Mouse (Mus musculus) CD4-positive helper T cell, adult 2 months (primary cell): ENCODE measurements at regions not wholly inside any gene's neighbourhood (a gene's known extent, or its start where the extent isn't known, plus 50 kb on each side); places are given as distances from the start of the nearest gene placed in this dataset.

Experiments
- DNase-seq: peaks from one replicate; pipeline ENCODE4 v3.0.0-alpha.2; 2012; ENCODE audit warnings: low read depth, missing footprints, low spot score

GRCm38 (mm10) chr11:57432299-57432698, 86.1 kb downstream of the Fam114a2 start:
- DNase-seq = no peak

GRCm38 (mm10) chr11:57431886-57432285, 86.5 kb downstream of the Fam114a2 start:
- DNase-seq = no peak

GRCm38 (mm10) chr11:57426046-57426805, 92.2 kb downstream of the Fam114a2 start:
- peak; percentile 46 for DNase-seq

- no peak for DNase-seq
Measured at GRCm38 (mm10) chr11:57419416-57419815, 99.0 kb downstream of the Fam114a2 start.

GRCm38 (mm10) chr11:57416011-57416410, 102.4 kb downstream of the Fam114a2 start:
- DNase-seq = no peak

- no peak for DNase-seq
Measured at GRCm38 (mm10) chr11:57415167-57415566, 103.2 kb downstream of the Fam114a2 start.

GRCm38 (mm10) chr11:57414697-57415096, 103.7 kb downstream of the Fam114a2 start:
- DNase-seq = no peak

- no peak for DNase-seq
Measured at GRCm38 (mm10) chr11:57413271-57413670, 105.1 kb downstream of the Fam114a2 start.

GRCm38 (mm10) chr11:57412766-57413165, 105.7 kb downstream of the Fam114a2 start:
- DNase-seq = no peak

GRCm38 (mm10) chr11:57404172-57404571, 114.2 kb downstream of the Fam114a2 start:
- DNase-seq = no peak

GRCm38 (mm10) chr11:57401610-57402009, 116.8 kb downstream of the Fam114a2 start:
- no peak for DNase-seq

- no peak for DNase-seq
Measured at GRCm38 (mm10) chr11:57399366-57399765, 119.1 kb downstream of the Fam114a2 start.

GRCm38 (mm10) chr11:57396429-57396828, 122.0 kb downstream of the Fam114a2 start:
- no peak for DNase-seq

- DNase-seq = no peak
Measured at GRCm38 (mm10) chr11:57390826-57391225, 127.6 kb downstream of the Fam114a2 start.
